Mouse (Mus musculus): ENCODE data around the gene Epor.
A peak's percentile ranks its signal among the peaks of the same experiment; 100 is the strongest.

Epor gene

GRCm38 (mm10) chr9:21937711-21938175 lies 25.6 kb downstream of the Epor start:
- DNase-seq (ENCODE audit: low read depth, low spot score), result no peak

- DNase-seq (ENCODE audit: low read depth, low spot score), result peak; percentile 96
Measured at GRCm38 (mm10) chr9:21936692-21937570, 26.4 kb downstream of the Epor start, which contains the start of gene Plppr2. Gene Plppr2 (plus strand): TSS chr9:21937033.

GRCm38 (mm10) chr9:21935466-21936131 lies 27.7 kb downstream of the Epor start:
- no peak for DNase-seq (ENCODE audit: low read depth, low spot score)

- no peak for DNase-seq (ENCODE audit: low read depth, low spot score)
Measured at GRCm38 (mm10) chr9:21934021-21934420, 29.3 kb downstream of the Epor start.

- no peak for DNase-seq (ENCODE audit: low read depth, low spot score)
Measured at GRCm38 (mm10) chr9:21932445-21933137, 30.7 kb downstream of the Epor start.

- no peak for DNase-seq (ENCODE audit: low read depth, low spot score)
Measured at GRCm38 (mm10) chr9:21932006-21932405, 31.3 kb downstream of the Epor start.

- DNase-seq (ENCODE audit: low read depth, low spot score), result no peak
Measured at GRCm38 (mm10) chr9:21929208-21929607, 34.1 kb downstream of the Epor start.

GRCm38 (mm10) chr9:21927208-21927753 lies 36.0 kb downstream of the Epor start, which contains the start of the genes Ccdc159 and Tmem205:
Gene Ccdc159 (plus strand): TSS chr9:21927471.
Gene Tmem205 (minus strand): TSS chr9:21927556.
- peak; percentile 89 for DNase-seq (ENCODE audit: low read depth, low spot score)

GRCm38 (mm10) chr9:21926784-21927183 lies 36.5 kb downstream of the Epor start:
- DNase-seq (ENCODE audit: low read depth, low spot score), result no peak

GRCm38 (mm10) chr9:21926155-21926554 lies 37.2 kb downstream of the Epor start:
- no peak for DNase-seq (ENCODE audit: low read depth, low spot score)

- no peak for DNase-seq (ENCODE audit: low read depth, low spot score)
Measured at GRCm38 (mm10) chr9:21925506-21925905, 37.8 kb downstream of the Epor start.

- DNase-seq (ENCODE audit: low read depth, low spot score), result no peak
Measured at GRCm38 (mm10) chr9:21925034-21925433, 38.3 kb downstream of the Epor start.

GRCm38 (mm10) chr9:21924099-21924493 lies 39.2 kb downstream of the Epor start:
- no peak for DNase-seq (ENCODE audit: low read depth, low spot score)

- no peak for DNase-seq (ENCODE audit: low read depth, low spot score)
Measured at GRCm38 (mm10) chr9:21923490-21924098, 39.7 kb downstream of the Epor start.

GRCm38 (mm10) chr9:21923036-21923435 lies 40.3 kb downstream of the Epor start:
- DNase-seq (ENCODE audit: low read depth, low spot score), result no peak

- DNase-seq (ENCODE audit: low read depth, low spot score), result no peak
Measured at GRCm38 (mm10) chr9:21918692-21919384, 44.5 kb downstream of the Epor start.

- DNase-seq (ENCODE audit: low read depth, low spot score), result peak; percentile 78
Measured at GRCm38 (mm10) chr9:21918035-21918592, 45.2 kb downstream of the Epor start, which contains the start of gene Rab3d. Gene Rab3d (minus strand): TSS chr9:21918192.

GRCm38 (mm10) chr9:21917493-21918034 lies 45.7 kb downstream of the Epor start:
- DNase-seq (ENCODE audit: low read depth, low spot score), result peak; percentile 30

- DNase-seq (ENCODE audit: low read depth, low spot score), result no peak
Measured at GRCm38 (mm10) chr9:21916851-21917492, 46.3 kb downstream of the Epor start.
